Mouse (Mus musculus) urinary bladder, adult 2 months (tissue): ENCODE measurements around the gene 5031439G07Rik. TPM values are rescaled to one million over a fixed set of nuclear protein-coding genes. Genes with fewer than 3 reads are reported as not detected.
"Not testable (repeated sequence)": the region's sequence is repeated elsewhere in the genome, so short reads cannot be mapped to it uniquely, and the experiment has no call there.

ENCODE experiments used
- DNase-seq: peaks from one replicate; pipeline ENCODE4 v3.0.0; 2022; ENCODE audit warnings: low spot score
- polyA plus RNA-seq: library from polyadenylated mRNA; depleted of rRNA; stranded (reverse); fragments of >200 nt; gene quantifications from 2 replicates; pipeline ENCODE4 v1.2.3, GENCODE M21; 2012

Gene 5031439G07Rik
- polyA plus RNA-seq, 1 experiment: 21.5 TPM

- no peak for DNase-seq
Measured at GRCm38 (mm10) chr15:84957851-84958250, 30.5 kb downstream of the 5031439G07Rik start.

- no peak for DNase-seq
Measured at GRCm38 (mm10) chr15:84953259-84953658, 35.1 kb downstream of the 5031439G07Rik start.

- DNase-seq: no peak
Measured at GRCm38 (mm10) chr15:84950053-84950452, 38.3 kb downstream of the 5031439G07Rik start.

GRCm38 (mm10) chr15:84948990-84949389, 39.4 kb downstream of the 5031439G07Rik start:
- DNase-seq: no peak

- DNase-seq: no peak
Measured at GRCm38 (mm10) chr15:84944319-84944718, 44.0 kb downstream of the 5031439G07Rik start.

- no peak for DNase-seq
Measured at GRCm38 (mm10) chr15:84942647-84943285, 45.6 kb downstream of the 5031439G07Rik start.

- DNase-seq: no peak
Measured at GRCm38 (mm10) chr15:84940102-84940501, 48.2 kb downstream of the 5031439G07Rik start.

GRCm38 (mm10) chr15:84934901-84935300, 53.5 kb downstream of the 5031439G07Rik start:
- DNase-seq: no peak

- no peak for DNase-seq
Measured at GRCm38 (mm10) chr15:84932351-84932750, 56.0 kb downstream of the 5031439G07Rik start.

- DNase-seq: no peak
Measured at GRCm38 (mm10) chr15:84925495-84926018, 62.8 kb downstream of the 5031439G07Rik start.

- no peak for DNase-seq
Measured at GRCm38 (mm10) chr15:84924781-84925315, 63.5 kb downstream of the 5031439G07Rik start.

GRCm38 (mm10) chr15:84923508-84924181, 64.7 kb downstream of the 5031439G07Rik start:
- no peak for DNase-seq

GRCm38 (mm10) chr15:84922884-84923507, 65.4 kb downstream of the 5031439G07Rik start, which contains the start of gene Nup50:
TSS of gene Nup50 (plus strand) at chr15:84923411.
- peak; percentile 100 for DNase-seq

GRCm38 (mm10) chr15:84919938-84920337, 68.4 kb downstream of the 5031439G07Rik start, which contains the start of gene Gm29666:
TSS of gene Gm29666 (minus strand) at chr15:84920038.
- no peak for DNase-seq

GRCm38 (mm10) chr15:84913201-84913600, 75.2 kb downstream of the 5031439G07Rik start:
- DNase-seq: no peak

- no peak for DNase-seq
Measured at GRCm38 (mm10) chr15:84903843-84904385, 84.4 kb downstream of the 5031439G07Rik start.

GRCm38 (mm10) chr15:84898077-84898476, 90.3 kb downstream of the 5031439G07Rik start:
- DNase-seq: no peak

- no peak for DNase-seq
Measured at GRCm38 (mm10) chr15:84896664-84897063, 91.7 kb downstream of the 5031439G07Rik start.

- DNase-seq: not testable (repeated sequence)
Measured at GRCm38 (mm10) chr15:84896216-84896615, 92.1 kb downstream of the 5031439G07Rik start.
